Mouse (Mus musculus) MEL (cell line): Measurements from ENCODE around the gene Copg2. TPM values are rescaled to one million over a fixed set of nuclear protein-coding genes. Genes with fewer than 3 reads are reported as not detected.

ENCODE experiments used
- DNase-seq: peaks from one replicate; pipeline ENCODE4 v3.0.0; 2011; ENCODE audit warnings: low read depth, low spot score
- H3K27ac ChIP-seq: 2 replicates; pipeline ENCODE4 v1.5.1; 2012; ENCODE audit warnings: low read depth, mild to moderate bottlenecking, control low read depth, low read length, moderate library complexity; ENCODE audit not compliant: control insufficient read depth
- H3K27me3 ChIP-seq, 2 experiments: fragments of 150-350 bp in 1 of 2; sonication (generic) in 1 of 2; 2 replicates each; pipeline ENCODE4 v1.6.1; 2012; ENCODE audit warnings: low read length in 2 of 2, mild to moderate bottlenecking in 2 of 2, improper control_type of control experiment in 1 of 2, moderate library complexity in 1 of 2; ENCODE audit not compliant: insufficient read depth in 2 of 2, control insufficient read depth in 1 of 2
- H3K36me3 ChIP-seq, 2 experiments: 2 replicates each; pipeline ENCODE4 v1.6.1; 2012 to 2014; ENCODE audit warnings: low read length in 2 of 2, improper control_type of control experiment in 1 of 2, inconsistent platforms in 1 of 2, mild to moderate bottlenecking in 1 of 2; ENCODE audit not compliant: insufficient read depth in 2 of 2, control insufficient read depth in 1 of 2
- H3K4me1 ChIP-seq, 2 experiments: fragments of 150-350 bp in 1 of 2; sonication (generic) in 1 of 2; 2 replicates each; pipeline ENCODE4 v1.6.1; 2012; ENCODE audit warnings: low read length in 2 of 2, improper control_type of control experiment in 1 of 2, mild to moderate bottlenecking in 1 of 2; ENCODE audit not compliant: insufficient read depth in 2 of 2, control insufficient read depth in 1 of 2
- H3K4me3 ChIP-seq, 2 experiments: fragments of 150-350 bp in 1 of 2; sonication (generic) in 1 of 2; 2 replicates each; pipeline ENCODE4 v1.5.1; 2012; ENCODE audit warnings: low read depth in 2 of 2, low read length in 2 of 2, mild to moderate bottlenecking in 2 of 2, moderate library complexity in 2 of 2, control low read depth in 1 of 2, improper control_type of control experiment in 1 of 2; ENCODE audit not compliant: control insufficient read depth in 1 of 2, insufficient read depth in 1 of 2
- H3K79me2 ChIP-seq: 2 replicates; pipeline ENCODE4 v1.6.1; 2012; ENCODE audit warnings: mild to moderate bottlenecking, low read length, moderate library complexity; ENCODE audit not compliant: control insufficient read depth, poor library complexity, insufficient read depth
- H3K9ac ChIP-seq: 2 replicates; pipeline ENCODE4 v1.6.1; 2012; ENCODE audit warnings: low read depth, mild to moderate bottlenecking, control low read depth, low read length, moderate library complexity; ENCODE audit not compliant: control insufficient read depth, poor library complexity, severe bottlenecking
- H3K9me3 ChIP-seq: fragments of 150-350 bp; sonication (generic); replicated peaks from 2 replicates; pipeline ENCODE4 v1.6.1; 2012; ENCODE audit warnings: mild to moderate bottlenecking, low read length, improper control_type of control experiment, moderate library complexity; ENCODE audit not compliant: insufficient read depth
- CHD1 ChIP-seq: IDR thresholded peaks from 2 replicates; pipeline ENCODE4 v1.6.1; 2012; ENCODE audit warnings: low read depth, mild to moderate bottlenecking, inconsistent platforms, low read length, improper control_type of control experiment
- CTCF ChIP-seq, 3 experiments: IDR thresholded peaks in 2 of 3; conservative IDR thresholded peaks in 1 of 3; 2 replicates each; pipeline ENCODE4 v1.5.1; 2011 to 2012; ENCODE audit warnings: low read length in 3 of 3, low read depth in 2 of 3, mild to moderate bottlenecking in 2 of 3, improper control_type of control experiment in 1 of 3, inconsistent platforms in 1 of 3, mixed read lengths in 1 of 3, moderate library complexity in 1 of 3; ENCODE audit not compliant: control insufficient read depth in 1 of 3, insufficient read depth in 1 of 3, poor library complexity in 1 of 3, severe bottlenecking in 1 of 3
- E2F4 ChIP-seq: IDR thresholded peaks from 2 replicates; pipeline ENCODE4 v1.6.1; 2011; ENCODE audit warnings: low read depth, low read length, improper control_type of control experiment, borderline replicate concordance
- EP300 ChIP-seq, 2 experiments: IDR thresholded peaks; 2 replicates each; pipeline ENCODE4 v1.6.1; 2011; ENCODE audit warnings: improper control_type of control experiment in 2 of 2, low read length in 2 of 2, low read depth in 1 of 2, mild to moderate bottlenecking in 1 of 2
- GATA1 ChIP-seq: IDR thresholded peaks from 2 replicates; pipeline ENCODE4 v1.6.1; 2011; ENCODE audit warnings: low read depth, low read length, improper control_type of control experiment
- MAX ChIP-seq: IDR thresholded peaks from 2 replicates; pipeline ENCODE4 v1.6.1; 2011; ENCODE audit warnings: low read length, improper control_type of control experiment
- MEF2A ChIP-seq: IDR thresholded peaks from 2 replicates; pipeline ENCODE4 v1.6.1; 2014; ENCODE audit warnings: low read depth, mild to moderate bottlenecking, inconsistent platforms, low read length, improper control_type of control experiment; ENCODE audit not compliant: poor library complexity, insufficient replicate concordance, severe bottlenecking; ENCODE audit errors: extremely low read depth
- MYB ChIP-seq: IDR thresholded peaks from 2 replicates; pipeline ENCODE4 v1.6.1; 2011; ENCODE audit warnings: mild to moderate bottlenecking, low read depth, low read length, improper control_type of control experiment
- NELFE ChIP-seq: IDR thresholded peaks from 2 replicates; pipeline ENCODE4 v1.6.1; 2011; ENCODE audit warnings: low read depth, low read length, improper control_type of control experiment
- POLR2A ChIP-seq, 2 experiments: IDR thresholded peaks; 2 replicates each; pipeline ENCODE4 v1.6.1; 2011 to 2012; ENCODE audit warnings: low read length in 2 of 2, mild to moderate bottlenecking in 2 of 2, control low read depth in 1 of 2, improper control_type of control experiment in 1 of 2, low read depth in 1 of 2, moderate library complexity in 1 of 2; ENCODE audit not compliant: control insufficient read depth in 1 of 2, insufficient read depth in 1 of 2, poor library complexity in 1 of 2
- POLR2AphosphoS2 ChIP-seq: IDR thresholded peaks from 2 replicates; pipeline ENCODE4 v1.6.1; 2011; ENCODE audit warnings: low read length, improper control_type of control experiment
- POLR2AphosphoS5 ChIP-seq: IDR thresholded peaks from 2 replicates; pipeline ENCODE4 v1.6.1; 2012; ENCODE audit warnings: low read depth, borderline replicate concordance, mild to moderate bottlenecking, inconsistent platforms, low read length, moderate library complexity, mixed read lengths
- RAD21 ChIP-seq: IDR thresholded peaks from 2 replicates; pipeline ENCODE4 v1.6.1; 2011; ENCODE audit warnings: mild to moderate bottlenecking, low read depth, low read length, improper control_type of control experiment
- RCOR1 ChIP-seq: IDR thresholded peaks from 2 replicates; pipeline ENCODE4 v1.6.1; 2012; ENCODE audit warnings: low read depth, mild to moderate bottlenecking, inconsistent platforms, low read length, improper control_type of control experiment
- SMC3 ChIP-seq: IDR thresholded peaks from 2 replicates; pipeline ENCODE4 v1.6.1; 2011; ENCODE audit warnings: low read depth, low read length, improper control_type of control experiment
- USF2 ChIP-seq, 2 experiments: IDR thresholded peaks; 2 replicates each; pipeline ENCODE4 v1.6.1; 2011 to 2012; ENCODE audit warnings: improper control_type of control experiment in 2 of 2, low read length in 2 of 2, borderline replicate concordance in 1 of 2, inconsistent platforms in 1 of 2, low read depth in 1 of 2, mild to moderate bottlenecking in 1 of 2; ENCODE audit not compliant: insufficient read depth in 1 of 2
- ZMIZ1 ChIP-seq: IDR thresholded peaks from 2 replicates; pipeline ENCODE4 v1.6.1; 2012; ENCODE audit warnings: low read depth, mild to moderate bottlenecking, inconsistent platforms, low read length, improper control_type of control experiment, moderate library complexity
- polyA plus RNA-seq, 2 experiments: library from polyadenylated mRNA; stranded (reverse) in 1 of 2; unstranded in 1 of 2; fragments of >175 nt in 1 of 2; fragments of >200 nt in 1 of 2; gene quantifications; 2 replicates each; pipeline versions ENCODE4 v1.2.1 to v1.2.4; 2012; ENCODE audit warnings: low replicate concordance in 2 of 2, low read depth in 1 of 2; ENCODE audit not compliant: insufficient read length in 2 of 2, insufficient read depth in 1 of 2, missing spikeins in 1 of 2
- total RNA-seq: library from RNA; depleted of rRNA; stranded (reverse); fragments of 300-350 nt; gene quantifications from 2 replicates; pipeline ENCODE4 v1.2.3, GENCODE M21; 2012

Copg2 gene
- total and polyA plus RNA-seq, 3 experiments = 14.8 to 20.3 TPM; not detected in 1

- H3K36me3 ChIP-seq = no peaks in the 10 kb centered on the region; a peak in 1 of 4 replicates
- H3K4me3 ChIP-seq = no peak overlapping the region
- no peaks in the 10 kb centered on the region for H3K9me3 ChIP-seq
- no peak overlapping the region for H3K27ac ChIP-seq
- no peaks in the 10 kb centered on the region for H3K79me2 ChIP-seq
- H3K9ac ChIP-seq = no peak overlapping the region
- H3K27me3 ChIP-seq = no peaks in the 10 kb centered on the region
- H3K4me1 ChIP-seq = no peaks in the 10 kb centered on the region; a peak in 1 of 4 replicates
- no peak for DNase-seq
- TF ChIP-seq POLR2AphosphoS5 (no peak), POLR2AphosphoS2 (no peak), NELFE (no peak), RCOR1 (no peak)
These were observed 146.7 kb downstream of the Copg2 start for GRCm38 (mm10) chr6:30749892-30750291.

GRCm38 (mm10) chr6:30749042-30749689, 147.4 kb downstream of the Copg2 start:
- no peak for TF ChIP-seq E2F4
- no peak for TF ChIP-seq MYB
- TF ChIP-seq ZMIZ1 = no peak
- TF ChIP-seq EP300 (IDR thresholded peaks at IDR 0.05; ENCODE audit: low read depth in 1 of 2, low read length in 2 of 2) = no peak
- TF ChIP-seq USF2 (IDR thresholded peaks at IDR 0.05; ENCODE audit: borderline replicate concordance in 1 of 2, insufficient read depth in 1 of 2, low read depth in 1 of 2, low read length in 2 of 2) = no peak
- no peak for TF ChIP-seq GATA1
- TF ChIP-seq MAX = no peak
- no peak for TF ChIP-seq RAD21
- no peak for TF ChIP-seq SMC3
- no peak for TF ChIP-seq MEF2A
- TF ChIP-seq CHD1 = no peak
- TF ChIP-seq CTCF (IDR thresholded peaks at IDR 0.05 in 2 of 3, conservative IDR thresholded peaks at IDR 0.05 in 1 of 3; ENCODE audit: control insufficient read depth in 1 of 3, insufficient read depth in 1 of 3, low read depth in 2 of 3, low read length in 3 of 3, poor library complexity in 1 of 3, severe bottlenecking in 1 of 3) = no peak
- TF ChIP-seq POLR2A (IDR thresholded peaks at IDR 0.05; ENCODE audit: control insufficient read depth in 1 of 2, insufficient read depth in 1 of 2, low read depth in 1 of 2, low read length in 2 of 2, poor library complexity in 1 of 2) = no peak
- Histone ChIP-seq H3K27me3 (no peaks in the 10 kb centered on the region), H3K9me3 (no peaks in the 10 kb centered on the region), H3K36me3 (no peaks in the 10 kb centered on the region; a peak in 1 of 4 replicates), H3K4me3 (no peak overlapping the region), H3K4me1 (no peaks in the 10 kb centered on the region; a peak in 1 of 4 replicates), H3K9ac (no peak overlapping the region), H3K27ac (no peak overlapping the region), H3K79me2 (no peaks in the 10 kb centered on the region)
- DNase-seq = no peak
